Mouse (Mus musculus) regulatory T cell (primary cell): ENCODE results near the gene Dennd1a.

ENCODE experiments used
- in situ Hi-C: fragments of 300-600 bp; cut with MboI, MseI; formaldehyde crosslinking; loops from one replicate; pipeline ENCODE4 v1.15.1; 2025; ENCODE audit warnings: high pct_unique_total_duplicates

Gene Dennd1a

GRCm38 (mm10) chr2:38115000-38115399, 172.2 kb downstream of the Dennd1a start:
- in situ Hi-C loops: no loop called here

DNA sequence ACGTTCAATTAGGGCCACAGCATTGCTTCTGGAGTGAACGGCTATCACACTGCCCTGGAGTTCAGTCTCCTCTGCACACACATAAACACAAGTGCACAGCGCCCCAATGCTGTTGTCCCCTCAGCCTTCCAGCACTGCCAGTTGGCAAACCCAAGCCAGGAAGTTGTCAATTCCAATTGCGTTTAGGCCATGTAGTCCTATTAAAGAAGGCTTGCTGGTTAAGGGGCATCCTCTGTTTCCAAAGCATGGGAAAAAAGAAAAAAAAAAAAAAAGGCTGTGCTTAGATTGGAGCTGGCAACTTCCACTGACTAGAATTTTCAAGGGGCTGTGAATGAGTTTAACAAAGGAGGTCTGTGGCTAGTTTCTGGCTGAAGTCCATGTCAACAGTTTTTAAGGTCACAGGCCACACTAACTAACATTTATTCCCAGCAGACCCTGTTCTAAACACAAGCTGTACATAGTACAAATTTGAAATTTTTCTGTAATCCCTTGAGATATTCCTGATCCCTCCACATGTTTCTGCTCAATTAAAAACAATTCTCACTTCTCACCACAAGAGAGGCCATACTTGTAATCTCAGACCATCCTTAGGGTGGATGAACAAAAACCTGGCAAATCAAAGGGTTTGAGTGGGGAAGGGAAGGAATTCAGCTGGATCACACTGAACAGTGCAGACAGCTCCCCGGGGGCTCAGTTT, 175.4 kb downstream of the Dennd1a start:
- in situ Hi-C loops: no loop called here

- in situ Hi-C loops: no loop called here
Observed at GRCm38 (mm10) chr2:38108586-38108985, 178.6 kb downstream of the Dennd1a start.

DNA sequence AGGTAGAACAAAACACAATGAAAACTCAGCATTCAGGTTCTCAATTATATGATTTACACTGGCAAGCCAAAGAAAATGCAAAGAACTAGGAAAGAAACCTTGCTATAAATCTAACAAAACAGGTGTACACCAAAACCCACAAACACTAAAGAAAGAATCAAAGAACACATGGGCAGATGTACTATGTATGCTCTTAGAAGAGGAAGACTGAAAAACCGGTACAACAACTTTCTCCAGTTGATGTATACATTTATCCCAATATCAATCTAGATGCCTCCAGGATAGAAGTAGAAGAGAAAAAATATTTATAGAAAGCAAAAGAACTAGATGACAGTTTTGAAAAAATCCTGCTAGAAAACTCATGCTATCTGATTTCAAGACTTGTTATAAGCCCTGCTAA, 184.5 kb downstream of the Dennd1a start:
- in situ Hi-C loops: no loop called here

DNA sequence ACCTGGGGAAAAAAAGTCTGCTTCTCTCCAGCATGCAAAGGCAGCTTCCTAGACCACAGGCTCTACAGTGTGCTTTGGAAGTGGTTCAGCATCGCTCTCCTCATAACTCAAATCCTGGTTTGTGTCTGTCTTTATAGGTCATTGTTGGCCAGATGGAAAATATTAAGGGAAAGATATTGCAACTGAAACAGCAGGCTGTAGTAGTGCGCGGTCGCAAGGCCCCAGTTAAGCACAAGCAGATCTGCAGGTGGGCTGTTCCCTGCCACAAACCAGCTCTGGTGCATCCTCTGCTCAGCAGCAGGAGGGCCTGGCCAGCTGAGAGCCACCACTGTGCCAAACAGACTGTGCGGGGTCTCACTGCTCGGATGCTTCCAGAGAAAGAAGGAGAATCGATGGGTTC, 186.9 kb downstream of the Dennd1a start:
- in situ Hi-C loops: no loop called here

- in situ Hi-C loops: no loop called here
Observed at GRCm38 (mm10) chr2:38099120-38099773, 187.9 kb downstream of the Dennd1a start.

GRCm38 (mm10) chr2:38097469-38097868, 189.7 kb downstream of the Dennd1a start:
- in situ Hi-C loops: no loop called here

GRCm38 (mm10) chr2:38096328-38096727, 190.9 kb downstream of the Dennd1a start:
- in situ Hi-C loops: no loop called here

- in situ Hi-C loops: no loop called here
Observed at GRCm38 (mm10) chr2:38094380-38095163, 192.6 kb downstream of the Dennd1a start.

GRCm38 (mm10) chr2:38093968-38094367, 193.2 kb downstream of the Dennd1a start:
- in situ Hi-C loops: no loop called here

GRCm38 (mm10) chr2:38093242-38093641, 193.9 kb downstream of the Dennd1a start:
- in situ Hi-C loops: no loop called here

- in situ Hi-C loops: no loop called here
Observed at GRCm38 (mm10) chr2:38088346-38088745, 198.8 kb downstream of the Dennd1a start.

DNA sequence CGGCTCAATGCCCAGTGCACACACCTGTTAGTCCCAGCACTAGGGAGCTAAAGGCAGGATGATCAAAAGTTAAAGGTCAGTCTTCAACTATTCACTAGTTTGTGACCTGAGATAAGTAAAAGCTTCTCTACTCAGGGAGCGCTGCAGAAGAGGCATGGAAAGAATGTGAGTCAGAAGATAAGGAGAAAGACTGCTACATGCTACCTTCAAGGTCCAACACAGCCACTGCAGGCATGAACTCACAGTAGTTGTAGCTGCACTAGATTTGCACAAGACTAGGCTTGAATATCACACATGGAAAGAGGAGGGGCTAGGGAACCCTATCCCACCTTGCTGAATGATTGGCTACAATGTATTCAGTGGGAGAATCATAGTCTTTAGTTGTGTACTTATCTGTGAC, 202.1 kb downstream of the Dennd1a start:
- in situ Hi-C loops: no loop called here

DNA sequence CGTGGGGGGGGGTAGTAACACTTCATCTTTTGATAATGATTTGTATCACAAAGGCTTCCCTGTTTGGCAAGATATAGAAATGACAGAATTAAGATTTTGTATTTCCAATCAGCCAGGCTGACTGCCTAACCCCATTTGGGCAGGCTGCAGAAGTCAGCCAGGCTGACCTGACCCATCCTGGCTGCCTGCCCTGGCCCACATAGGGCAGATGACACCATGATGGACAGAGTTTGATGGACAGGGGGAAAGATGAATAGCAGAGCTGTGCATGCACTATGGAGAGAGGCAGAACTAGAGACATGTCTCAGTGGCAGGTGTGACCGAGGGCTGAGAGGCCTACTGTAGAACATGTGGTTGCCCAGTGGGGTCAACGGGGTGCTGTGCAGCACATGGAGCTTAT, 203.9 kb downstream of the Dennd1a start:
- in situ Hi-C loops: no loop called here

- in situ Hi-C loops: no loop called here
Observed at GRCm38 (mm10) chr2:38074495-38074894, 212.7 kb downstream of the Dennd1a start.

DNA sequence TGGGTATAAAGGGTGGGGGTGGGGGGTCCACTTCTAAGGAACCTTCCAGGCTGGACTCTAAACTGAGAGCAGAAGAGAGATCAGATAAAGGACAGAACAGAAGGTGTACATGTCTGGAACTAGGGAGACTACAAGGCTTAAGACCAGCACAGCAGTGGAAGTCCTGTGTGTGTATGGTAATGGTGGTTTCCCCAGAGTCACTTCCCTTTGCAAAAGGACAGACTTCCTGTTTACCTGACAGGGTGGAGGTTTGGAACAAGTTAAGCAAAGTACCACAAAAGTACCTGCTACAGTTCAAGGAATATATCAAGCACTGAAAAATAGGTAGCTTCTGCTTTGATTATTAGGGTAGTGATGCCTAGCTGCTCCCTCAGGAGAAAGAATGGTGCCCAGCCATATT, 215.1 kb downstream of the Dennd1a start:
- in situ Hi-C loops: no loop called here

DNA sequence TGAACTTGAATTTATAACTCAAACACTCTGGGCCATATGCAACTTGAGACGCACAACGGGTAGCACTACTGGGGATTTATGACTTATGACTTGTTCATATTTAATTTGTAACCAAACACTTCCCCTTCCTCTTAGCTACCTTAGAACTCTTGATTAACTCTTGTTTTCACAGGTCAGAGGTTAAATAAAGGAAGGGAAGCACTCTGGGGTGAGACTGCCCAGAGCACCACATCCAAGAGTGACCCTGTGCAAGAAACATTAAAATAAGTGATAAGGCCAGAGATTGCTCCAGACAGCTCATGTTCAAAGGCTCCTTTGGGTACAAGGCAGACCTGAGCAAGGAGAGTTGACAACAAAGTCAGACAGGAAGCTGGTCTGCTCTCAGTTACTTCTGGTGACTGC, 219.0 kb downstream of the Dennd1a start:
- in situ Hi-C loops: no loop called here

DNA sequence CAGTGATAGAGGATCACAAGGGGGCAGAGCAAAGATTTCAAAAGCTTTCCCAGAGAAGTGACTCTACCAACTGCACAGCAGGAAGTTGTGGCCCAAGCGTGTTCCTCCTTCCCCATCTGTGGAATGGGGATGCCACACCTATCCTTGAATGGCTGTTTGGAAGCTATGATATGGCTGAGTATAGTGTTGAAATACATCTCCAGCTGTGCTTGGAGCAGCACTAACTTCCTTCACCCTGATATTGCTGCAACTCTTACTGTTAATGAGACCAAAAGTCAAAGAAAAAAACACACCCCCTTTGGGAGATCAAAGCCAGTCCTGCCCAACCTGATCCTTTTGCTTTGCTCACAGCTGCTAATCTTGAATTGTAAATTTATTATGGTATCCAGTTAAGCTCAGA, 221.3 kb downstream of the Dennd1a start:
- in situ Hi-C loops: no loop called here

GRCm38 (mm10) chr2:38064266-38064665, 222.9 kb downstream of the Dennd1a start:
- in situ Hi-C loops: no loop called here

- in situ Hi-C loops: no loop called here
Observed at GRCm38 (mm10) chr2:38062156-38062555, 225.0 kb downstream of the Dennd1a start.

GRCm38 (mm10) chr2:38061474-38061873, 225.7 kb downstream of the Dennd1a start:
- in situ Hi-C loops: no loop called here

- in situ Hi-C loops: no loop called here
Observed at GRCm38 (mm10) chr2:38052440-38052839, 234.8 kb downstream of the Dennd1a start.
